ENCODE assay signal across 23 mouse cellular contexts in the genomic region with DNA sequence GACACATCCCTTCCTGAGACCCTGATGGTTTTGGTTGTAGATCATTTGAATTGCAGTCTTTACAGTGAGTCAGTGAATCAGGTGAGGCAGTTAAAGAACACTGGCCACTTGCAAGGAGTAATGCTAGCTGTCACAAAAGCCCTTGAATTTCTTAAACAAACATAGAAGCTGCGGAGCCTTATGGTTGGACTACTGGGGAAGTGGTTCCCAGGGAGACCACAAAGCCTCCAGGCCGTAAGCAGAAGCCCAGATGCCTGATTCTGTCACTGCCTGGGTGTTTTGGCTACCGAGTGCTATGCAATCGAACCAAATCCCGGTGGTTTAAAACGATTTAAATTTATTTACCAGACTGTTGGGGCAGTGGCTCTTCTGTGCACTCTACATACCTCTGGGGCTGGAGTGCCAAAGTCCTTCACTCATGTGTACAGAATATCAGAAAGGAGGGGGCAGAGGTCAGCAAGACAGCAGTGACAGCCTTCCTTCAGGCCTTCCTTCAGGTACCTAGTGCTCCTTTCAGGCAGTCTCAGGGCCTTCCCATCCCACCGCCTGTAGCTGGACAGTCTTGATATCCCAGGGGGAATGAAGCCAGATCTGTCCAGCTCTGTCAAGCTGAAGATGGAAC.
DNase-seq lines count a peak whose midpoint lies in the region; ATAC-seq lines count a peak whose summit lies in the region.
"Had no signal": no experiment of that assay in that cellular context is flagged by ENCODE, and none has a peak within 500 bp of the region (broad histone marks: within the 10 kb centered on the region; RNA-seq: fewer than 3 reads in every experiment).

No protein-coding gene starts in this region.

- 80% methylated on average over 7 of the region's 7 CpGs for WGBS in heart, embryonic 16.5 days
- 47% methylated on average over 7 of the region's 7 CpGs for WGBS in lung, embryonic 15.5 days

- no peaks in the 10 kb centered on the region for H3K36me3 ChIP-seq in heart, embryonic 16.5 days (ENCODE audit: control insufficient read depth, insufficient read depth)
- no peaks in the 10 kb centered on the region for H3K36me3 ChIP-seq in lung, embryonic 15.5 days
- H3K36me3 ChIP-seq: embryonic facial prominence, embryonic 12.5 days; hindbrain, embryonic 15.5 days; limb, embryonic 12.5 days; liver, embryonic 15.5 days; neural tube, embryonic 15.5 days had no signal

- no peak overlapping the region for H3K4me2 ChIP-seq in heart, embryonic 16.5 days (ENCODE audit: low read depth, low read length)
- H3K4me2 ChIP-seq in lung, embryonic 15.5 days, result no peak overlapping the region
- H3K4me2 ChIP-seq: embryonic facial prominence, embryonic 12.5 days; hindbrain, embryonic 15.5 days; limb, embryonic 12.5 days; liver, embryonic 15.5 days; neural tube, embryonic 15.5 days had no signal

- no peak overlapping the region for H3K9ac ChIP-seq in heart, embryonic 16.5 days (ENCODE audit: low read length)
- no peak overlapping the region for H3K9ac ChIP-seq in lung, embryonic 15.5 days
- H3K9ac ChIP-seq: embryonic facial prominence, embryonic 12.5 days; forebrain, postnatal 0 days; hindbrain, embryonic 15.5 days; limb, embryonic 12.5 days; liver, embryonic 15.5 days; neural tube, embryonic 15.5 days had no signal

- H3K27me3 ChIP-seq in heart, embryonic 16.5 days (ENCODE audit: control insufficient read depth, insufficient read depth, low read length), result no peaks in the 10 kb centered on the region
- no peaks in the 10 kb centered on the region for H3K27me3 ChIP-seq in lung, embryonic 15.5 days
- H3K27me3 ChIP-seq: embryonic facial prominence, embryonic 12.5 days; hindbrain, embryonic 15.5 days; limb, embryonic 12.5 days; liver, embryonic 15.5 days; neural tube, embryonic 15.5 days; Patski had no signal

- H3K4me3 ChIP-seq in heart, embryonic 16.5 days (ENCODE audit: low read length), result no peak overlapping the region
- H3K4me3 ChIP-seq in lung, embryonic 15.5 days, result no peak overlapping the region
- H3K4me3 ChIP-seq: embryonic facial prominence, embryonic 12.5 days; gastrocnemius, adult 2 months; hindbrain, embryonic 15.5 days; limb, embryonic 12.5 days; liver, embryonic 15.5 days; neural tube, embryonic 15.5 days had no signal

- no peak for DNase-seq in heart, adult 9 months (ENCODE audit: low spot score in 2 of 2)
- DNase-seq in lung, adult 18-20 months, result peak; percentile 31 to 55
- DNase-seq in lung, postnatal 10 days, result no peak
- no peak for DNase-seq in Muller cell, postnatal 12 days (ENCODE audit: inconsistent ontology term)
- DNase-seq in gastrocnemius, adult 18-20 months (ENCODE audit: low spot score), result no peak
- DNase-seq: adrenal gland, postnatal 14 days; cerebellum, adult 18-20 months; forebrain, postnatal 0 days; gastrocnemius, adult 2 months; heart, postnatal 14 days; kidney, postnatal 10 days; layer of hippocampus, adult 9-11 months; thymus, postnatal 25 days had no signal

- 0 out of 2 replicates have a peak overlapping the region, but pooled peaks have one; percentile 13 for H3K27ac ChIP-seq in heart, embryonic 16.5 days (ENCODE audit: low read length)
- 0 out of 2 replicates have a peak overlapping the region, but pooled peaks have one; percentile 0 for H3K27ac ChIP-seq in lung, embryonic 15.5 days
- H3K27ac ChIP-seq: embryonic facial prominence, embryonic 12.5 days; gastrocnemius, adult 2 months; liver, embryonic 15.5 days; stomach, postnatal 0 days had no signal

- peaks cover 31% of the 10 kb centered on the region for H3K4me1 ChIP-seq in heart, embryonic 16.5 days (ENCODE audit: control insufficient read depth, insufficient read depth, low read length)
- H3K4me1 ChIP-seq in lung, embryonic 15.5 days, result peaks cover 24% of the 10 kb centered on the region

- no peaks in the 10 kb centered on the region for H3K9me3 ChIP-seq in heart, embryonic 16.5 days (replicated peaks; ENCODE audit: control insufficient read depth, low read length)
- no peaks in the 10 kb centered on the region for H3K9me3 ChIP-seq in lung, embryonic 15.5 days
- H3K9me3 ChIP-seq: embryonic facial prominence, embryonic 12.5 days; hindbrain, embryonic 15.5 days; limb, embryonic 12.5 days; liver, embryonic 15.5 days; neural tube, embryonic 15.5 days had no signal

- no peak for ATAC-seq in heart, embryonic 16.5 days (replicated peaks; ENCODE audit: extremely low read depth, insufficient read depth, low FRiP score)
- peak; percentile 32; the same call in 1 of the 2 replicates for ATAC-seq in lung, embryonic 15.5 days (ENCODE audit: borderline replicate concordance, extremely low read depth, low FRiP score, low TSS enrichment)
- ATAC-seq: activated CD4-positive, CD25-positive, alpha-beta regulatory T cell, adult 4 months; forebrain, postnatal 0 days; Patski had no signal

Comparison
In these comparisons a context has a peak if more than half of its experiments do, and no peak if none do; other contexts are left out.
1. DNase-seq: peak in lung, adult 18-20 months (2 of 2); none in heart, adult 9 months (0 of 2), lung, postnatal 10 days (single experiment), Muller cell, postnatal 12 days (single experiment) and gastrocnemius, adult 18-20 months (single experiment).